Mouse (Mus musculus): ENCODE data around the gene 2310022B05Rik. TPM values are rescaled to one million over a fixed set of nuclear protein-coding genes. Genes with fewer than 3 reads are reported as not detected.

Gene 2310022B05Rik
- polyA plus RNA-seq, 1 experiment from 2014 or later: 23.1 TPM

- Histone ChIP-seq H3K9me3 (no peaks in the 10 kb centered on the region), H3K27ac (0 out of 2 replicates have a peak overlapping the region, but pooled peaks have one; percentile 1), H3K9ac (no peak overlapping the region), H3K36me3 (replicated peaks) (peaks cover 9% of the 10 kb centered on the region; the same call in 1 of the 2 replicates), H3K27me3 (no peaks in the 10 kb centered on the region), H3K4me2 (no peak overlapping the region), H3K4me1 (peaks cover 43% of the 10 kb centered on the region), H3K4me3 (replicated peaks) (no peak overlapping the region)
- ATAC-seq (ENCODE audit: low FRiP score): no peak
- 81% methylated on average over 7 of the region's 7 CpGs for WGBS
Measured at GRCm38 (mm10) chr8:124657961-124658360, 5.2 kb downstream of the 2310022B05Rik start.

GRCm38 (mm10) chr8:124653568-124654475, 9.3 kb downstream of the 2310022B05Rik start:
- ATAC-seq (ENCODE audit: low FRiP score): no peak
- Histone ChIP-seq H3K9me3 (no peaks in the 10 kb centered on the region), H3K4me1 (peaks cover 15% of the 10 kb centered on the region; the same call in 1 of the 2 replicates), H3K27ac (no peak overlapping the region), H3K4me3 (replicated peaks) (no peak overlapping the region), H3K27me3 (no peaks in the 10 kb centered on the region), H3K36me3 (replicated peaks) (peaks cover 22% of the 10 kb centered on the region; the same call in 1 of the 2 replicates), H3K4me2 (no peak overlapping the region), H3K9ac (no peak overlapping the region)
- 73% methylated on average over 28 of the region's 28 CpGs for WGBS

GRCm38 (mm10) chr8:124652546-124652945, 10.6 kb downstream of the 2310022B05Rik start:
- 33% methylated on average over 4 of the region's 4 CpGs for WGBS
- H3K27ac ChIP-seq: no peak overlapping the region
- H3K4me3 ChIP-seq (replicated peaks): no peak overlapping the region
- peaks cover 14% of the 10 kb centered on the region for H3K4me1 ChIP-seq
- H3K9ac ChIP-seq: no peak overlapping the region
- H3K27me3 ChIP-seq: no peaks in the 10 kb centered on the region
- ATAC-seq (ENCODE audit: low FRiP score): no peak
- no peak overlapping the region for H3K4me2 ChIP-seq
- peaks cover 22% of the 10 kb centered on the region; the same call in 1 of the 2 replicates for H3K36me3 ChIP-seq (replicated peaks)
- H3K9me3 ChIP-seq: no peaks in the 10 kb centered on the region

- no peaks in the 10 kb centered on the region for H3K27me3 ChIP-seq
- H3K4me2 ChIP-seq: no peak overlapping the region
- 91% methylated on average over 20 of the region's 20 CpGs for WGBS
- H3K9ac ChIP-seq: no peak overlapping the region
- H3K9me3 ChIP-seq: no peaks in the 10 kb centered on the region
- peaks cover 14% of the 10 kb centered on the region for H3K4me1 ChIP-seq
- H3K36me3 ChIP-seq (replicated peaks): peaks cover 22% of the 10 kb centered on the region; the same call in 1 of the 2 replicates
- no peak overlapping the region for H3K27ac ChIP-seq
- no peak for ATAC-seq (ENCODE audit: low FRiP score)
- no peak overlapping the region for H3K4me3 ChIP-seq (replicated peaks)
Measured at GRCm38 (mm10) chr8:124651776-124652175, 11.4 kb downstream of the 2310022B05Rik start.

GRCm38 (mm10) chr8:124648311-124648710, 14.9 kb downstream of the 2310022B05Rik start:
- Histone ChIP-seq H3K27me3 (no peaks in the 10 kb centered on the region), H3K4me1 (peaks cover 28% of the 10 kb centered on the region), H3K9ac (no peak overlapping the region), H3K9me3 (no peaks in the 10 kb centered on the region), H3K36me3 (replicated peaks) (peaks cover 13% of the 10 kb centered on the region; the same call in 1 of the 2 replicates), H3K4me2 (no peak overlapping the region), H3K4me3 (replicated peaks) (no peak overlapping the region), H3K27ac (peak overlapping the region; percentile 56; the same call in 1 of the 2 replicates)
- no peak for ATAC-seq (ENCODE audit: low FRiP score)

- 73% methylated on average over 18 of the region's 18 CpGs for WGBS
- ATAC-seq (ENCODE audit: low FRiP score): 0 out of 2 replicates have a peak, but pooled peaks have one; percentile 44
Measured at GRCm38 (mm10) chr8:124643540-124644339, 19.4 kb downstream of the 2310022B05Rik start.

GRCm38 (mm10) chr8:124641599-124641998, 21.6 kb downstream of the 2310022B05Rik start:
- H3K4me2 ChIP-seq: no peak overlapping the region
- H3K4me3 ChIP-seq (replicated peaks): no peak overlapping the region
- H3K4me1 ChIP-seq: peaks cover 14% of the 10 kb centered on the region
- no peaks in the 10 kb centered on the region for H3K27me3 ChIP-seq
- H3K27ac ChIP-seq: no peak overlapping the region
- peaks cover 28% of the 10 kb centered on the region for H3K36me3 ChIP-seq (replicated peaks)
- no peak overlapping the region for H3K9ac ChIP-seq
- no peaks in the 10 kb centered on the region for H3K9me3 ChIP-seq
- 97% methylated on average over 8 of the region's 8 CpGs for WGBS
- no peak for ATAC-seq (ENCODE audit: low FRiP score)

More at GRCm38 (mm10) chr8:124643540-124644339, 19.4 kb downstream of the 2310022B05Rik start:
- H3K36me3 ChIP-seq (replicated peaks): peaks cover 6% of the 10 kb centered on the region
- H3K4me1 ChIP-seq: peaks cover 19% of the 10 kb centered on the region
- no peaks in the 10 kb centered on the region for H3K9me3 ChIP-seq
- H3K9ac ChIP-seq: no peak overlapping the region
- H3K27ac ChIP-seq: peak overlapping the region; percentile 66
- H3K4me3 ChIP-seq (replicated peaks): no peak overlapping the region
- H3K4me2 ChIP-seq: no peak overlapping the region
- H3K27me3 ChIP-seq: no peaks in the 10 kb centered on the region

GRCm38 (mm10) chr8:124635247-124635502, 28.0 kb downstream of the 2310022B05Rik start:
- 89% methylated on average over 8 of the region's 8 CpGs for WGBS

DNA sequence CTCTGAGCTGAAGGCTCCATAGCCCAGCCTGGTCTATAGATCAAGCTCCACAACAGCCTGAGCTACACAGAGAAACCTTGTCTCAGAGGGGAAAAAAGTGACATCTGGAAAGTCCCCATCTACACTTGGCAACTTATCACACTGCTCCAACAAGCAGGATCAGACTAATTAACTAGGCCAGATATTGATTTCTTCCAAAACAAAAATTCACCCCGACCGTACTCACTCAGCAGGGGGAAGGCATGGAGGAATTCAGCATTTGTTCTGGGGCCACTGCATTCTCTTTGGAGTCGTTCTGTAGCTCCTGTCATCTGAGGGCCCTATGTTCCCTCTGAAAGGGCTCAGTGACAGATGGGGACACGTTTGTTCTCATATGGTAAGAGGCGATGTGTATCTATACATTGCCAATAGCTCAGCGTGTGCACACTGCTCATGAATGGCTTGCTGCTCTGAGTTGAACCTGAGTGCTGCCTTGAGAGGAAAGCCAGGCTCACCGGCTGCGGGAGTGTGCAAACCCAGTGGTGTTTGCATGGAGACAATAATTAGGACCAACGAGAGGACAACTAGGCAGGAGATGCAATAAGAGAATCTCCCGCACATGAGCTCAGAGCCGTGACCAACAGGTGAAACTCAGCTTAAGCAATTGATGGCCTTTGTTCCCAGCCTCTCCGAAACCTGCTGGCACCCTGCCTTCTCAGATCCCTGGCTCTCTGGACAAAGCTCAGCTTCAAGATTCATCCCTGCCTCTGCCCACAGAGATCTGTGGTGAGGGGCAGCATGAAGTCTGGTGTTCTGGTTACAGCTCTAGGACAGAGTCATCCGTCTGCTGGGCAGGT, 28.5 kb downstream of the 2310022B05Rik start:
- no peak overlapping the region for H3K9ac ChIP-seq
- no peaks in the 10 kb centered on the region for H3K9me3 ChIP-seq
- 74% methylated on average over 13 of the region's 13 CpGs for WGBS
- no peak for ATAC-seq (ENCODE audit: low FRiP score)
- no peaks in the 10 kb centered on the region; the same call in 1 of the 2 replicates for H3K4me1 ChIP-seq
- H3K4me3 ChIP-seq (replicated peaks): no peak overlapping the region
- no peaks in the 10 kb centered on the region for H3K27me3 ChIP-seq
- H3K36me3 ChIP-seq (replicated peaks): peaks cover 36% of the 10 kb centered on the region
- no peak overlapping the region for H3K4me2 ChIP-seq
- H3K27ac ChIP-seq: peak overlapping the region; percentile 19; the same call in 1 of the 2 replicates

More at GRCm38 (mm10) chr8:124635247-124635502, 28.0 kb downstream of the 2310022B05Rik start:
- no peaks in the 10 kb centered on the region for H3K27me3 ChIP-seq
- H3K4me2 ChIP-seq: no peak overlapping the region
- peaks cover 36% of the 10 kb centered on the region for H3K36me3 ChIP-seq (replicated peaks)
- no peaks in the 10 kb centered on the region for H3K9me3 ChIP-seq
- no peak overlapping the region for H3K9ac ChIP-seq
- 0 out of 2 replicates have a peak overlapping the region, but pooled peaks have one; percentile 19 for H3K27ac ChIP-seq
- no peak for ATAC-seq (ENCODE audit: low FRiP score)
- no peaks in the 10 kb centered on the region; the same call in 1 of the 2 replicates for H3K4me1 ChIP-seq
- no peak overlapping the region for H3K4me3 ChIP-seq (replicated peaks)

DNA sequence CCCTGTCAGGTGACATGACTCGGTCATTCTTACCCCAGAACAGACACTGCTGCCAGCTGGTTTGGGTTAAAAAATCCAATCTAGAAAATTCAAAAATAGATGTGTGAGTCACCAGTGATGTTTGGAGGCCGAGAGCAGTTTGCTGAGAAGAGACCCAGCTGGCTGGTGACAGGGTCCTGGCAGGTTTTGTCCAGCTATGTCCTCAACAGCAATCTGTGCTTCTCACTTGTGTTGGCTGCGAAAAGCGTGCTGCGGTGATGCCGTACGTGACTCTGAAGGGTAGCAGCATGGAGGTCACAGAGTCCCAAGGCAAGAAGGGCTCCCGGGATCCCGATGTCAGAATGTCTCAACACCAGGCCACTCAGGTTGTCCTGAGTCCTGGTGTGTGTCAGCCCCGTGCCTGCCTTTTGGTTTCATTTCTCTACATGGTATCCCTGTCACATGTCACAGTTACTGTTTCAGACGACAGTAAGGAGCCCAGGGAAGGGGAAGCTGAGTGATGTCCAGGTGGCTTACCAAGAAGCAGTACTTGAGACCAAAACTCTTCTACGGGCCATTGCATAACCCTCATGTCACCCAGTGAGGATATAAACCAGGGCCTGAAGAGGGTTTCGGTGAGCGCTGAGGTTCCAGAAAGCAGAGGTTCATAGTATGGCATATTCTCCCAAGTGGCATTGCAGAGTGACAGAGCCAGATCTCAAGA, 30.0 kb downstream of the 2310022B05Rik start:
- 90% methylated on average over 14 of the region's 14 CpGs for WGBS
- Histone ChIP-seq H3K9ac (no peak overlapping the region), H3K4me1 (no peaks in the 10 kb centered on the region; the same call in 1 of the 2 replicates), H3K27ac (no peak overlapping the region), H3K4me2 (no peak overlapping the region), H3K4me3 (replicated peaks) (no peak overlapping the region), H3K9me3 (no peaks in the 10 kb centered on the region), H3K36me3 (replicated peaks) (peaks cover 23% of the 10 kb centered on the region), H3K27me3 (no peaks in the 10 kb centered on the region)
- ATAC-seq (ENCODE audit: low FRiP score): no peak

DNA sequence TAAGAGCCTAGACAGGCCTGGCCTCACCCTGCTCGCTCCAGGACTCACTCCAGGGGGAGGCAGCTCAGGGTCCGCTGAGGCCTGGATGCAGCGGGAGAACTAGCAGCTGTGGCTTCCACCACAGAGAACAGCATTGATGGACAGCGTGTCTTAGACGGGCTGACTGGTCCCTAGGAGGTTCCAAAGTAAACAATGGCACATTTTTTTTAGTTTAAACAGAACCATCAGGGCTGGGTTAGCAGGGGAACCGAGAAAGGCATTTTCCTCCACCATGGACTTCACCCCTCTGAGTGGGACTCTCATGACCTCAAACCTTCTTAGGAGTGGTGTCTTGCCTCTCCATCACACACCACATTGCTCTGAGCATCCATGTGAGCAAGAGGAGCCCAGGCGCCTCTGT, 31.2 kb downstream of the 2310022B05Rik start:
- Histone ChIP-seq H3K4me2 (no peak overlapping the region), H3K27ac (no peak overlapping the region), H3K9me3 (no peaks in the 10 kb centered on the region), H3K4me1 (no peaks in the 10 kb centered on the region; the same call in 1 of the 2 replicates), H3K9ac (no peak overlapping the region), H3K4me3 (replicated peaks) (no peak overlapping the region), H3K36me3 (replicated peaks) (peaks cover 11% of the 10 kb centered on the region), H3K27me3 (no peaks in the 10 kb centered on the region)
- no peak for ATAC-seq (ENCODE audit: low FRiP score)
- WGBS: 61% methylated on average over 7 of the region's 7 CpGs
